Mouse (Mus musculus) cerebellum, postnatal 10 days (tissue): Measurements from ENCODE around the gene Pdk2.

Source experiments
- DNase-seq, 2 experiments: peaks; one replicate each; pipeline ENCODE4 v3.0.0; 2021; ENCODE audit warnings: mixed read lengths in 2 of 2

Pdk2 gene

GRCm38 (mm10) chr11:95070140-95071107 is 29.3 kb upstream of the Pdk2 start:
- DNase-seq: no peak

DNA sequence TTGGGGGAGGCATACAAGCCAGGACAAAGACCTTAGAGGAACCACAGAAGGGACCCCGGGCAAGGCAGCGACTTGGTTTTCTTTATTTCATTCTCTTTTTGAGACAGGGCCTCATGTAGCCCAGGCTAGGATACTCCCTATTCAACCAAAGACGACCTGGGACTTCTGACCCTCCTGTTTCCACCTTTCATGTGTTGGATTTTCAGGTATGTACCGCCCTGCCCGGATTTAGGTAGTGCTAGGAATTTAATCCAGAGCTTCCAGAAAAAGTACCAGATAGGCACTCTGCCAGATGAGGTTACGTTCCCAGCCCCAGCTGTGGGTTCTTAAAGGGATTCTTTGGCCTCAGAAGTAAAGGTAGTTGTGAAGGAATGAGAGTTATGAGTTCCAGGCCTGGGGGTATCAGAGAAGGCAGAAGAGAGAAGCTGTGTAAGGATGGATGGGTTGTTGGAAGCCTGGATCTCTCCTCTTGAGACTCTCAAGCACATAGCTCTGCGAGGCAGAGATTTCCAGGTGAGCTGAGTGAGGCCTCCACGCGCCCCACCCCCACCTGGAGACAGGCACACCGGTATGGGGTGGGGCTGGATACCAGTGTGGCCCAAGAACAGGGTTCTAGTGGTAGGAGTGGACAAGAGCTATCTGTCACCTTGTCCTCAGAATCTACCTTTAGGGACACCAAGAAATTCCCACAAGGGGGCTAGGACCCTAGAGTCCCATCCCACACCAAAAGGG is 28.2 kb upstream of the Pdk2 start:
- DNase-seq: no peak

- no peak for DNase-seq
These were observed 15.8 kb upstream of the Pdk2 start for GRCm38 (mm10) chr11:95056768-95057501.

DNA sequence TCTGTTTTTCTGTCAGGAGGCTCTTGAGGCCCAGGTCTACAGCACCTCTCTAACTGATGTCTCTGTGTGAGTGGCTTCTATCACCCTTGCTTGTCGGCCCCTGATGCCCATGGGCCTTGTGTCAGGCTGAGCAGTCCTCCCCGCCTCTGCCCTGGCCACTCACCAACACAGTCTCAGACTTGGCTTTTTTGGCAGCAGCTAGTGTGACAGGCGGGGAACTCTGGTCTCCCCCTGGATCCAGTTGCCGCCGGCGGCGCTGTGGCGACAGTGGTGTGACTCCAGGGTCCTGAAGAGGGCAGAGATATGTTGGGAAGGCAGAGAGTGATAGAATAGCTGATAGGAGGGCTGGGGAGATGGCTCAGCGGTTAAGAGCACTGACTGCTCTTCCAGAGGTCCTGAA is 11.9 kb upstream of the Pdk2 start:
- DNase-seq: peak in 1 of 2 experiments; percentile 64

DNA sequence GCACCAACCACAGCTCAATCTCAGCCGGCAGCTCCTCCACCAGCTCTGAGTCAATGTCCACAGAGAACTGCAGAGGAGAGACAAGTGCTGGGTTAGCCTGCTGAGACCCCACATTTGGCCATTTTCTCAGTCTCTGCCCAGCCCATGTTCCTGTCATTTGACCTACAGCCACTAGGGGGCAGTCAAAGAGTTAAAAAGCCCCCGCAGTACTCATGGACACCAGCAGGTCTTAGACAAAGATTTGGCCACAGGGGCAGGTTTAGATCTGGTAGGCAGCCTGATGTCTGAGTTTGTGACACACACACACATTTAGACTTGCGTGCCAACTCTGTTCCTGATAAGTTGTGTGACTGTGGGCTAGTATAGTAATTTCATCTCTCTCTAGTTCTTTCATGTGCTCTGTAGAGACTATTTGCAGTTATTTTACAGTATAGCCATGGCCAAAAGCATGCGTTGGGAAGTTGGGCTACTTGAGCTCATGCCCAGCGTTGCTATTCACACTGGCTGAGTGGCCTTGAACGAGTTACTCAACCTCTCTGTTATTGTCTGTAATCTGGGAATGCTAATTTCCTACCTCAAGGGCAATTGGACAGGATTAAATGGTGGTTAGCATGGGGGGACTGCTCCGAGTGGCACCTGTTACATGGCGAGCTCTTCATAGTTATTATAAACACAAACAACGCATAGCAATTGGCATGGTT is 6.0 kb upstream of the Pdk2 start:
- DNase-seq: peak; percentile 84 to 85

- no peak for DNase-seq
These were observed 3.2 kb upstream of the Pdk2 start for GRCm38 (mm10) chr11:95044185-95044870.

DNA sequence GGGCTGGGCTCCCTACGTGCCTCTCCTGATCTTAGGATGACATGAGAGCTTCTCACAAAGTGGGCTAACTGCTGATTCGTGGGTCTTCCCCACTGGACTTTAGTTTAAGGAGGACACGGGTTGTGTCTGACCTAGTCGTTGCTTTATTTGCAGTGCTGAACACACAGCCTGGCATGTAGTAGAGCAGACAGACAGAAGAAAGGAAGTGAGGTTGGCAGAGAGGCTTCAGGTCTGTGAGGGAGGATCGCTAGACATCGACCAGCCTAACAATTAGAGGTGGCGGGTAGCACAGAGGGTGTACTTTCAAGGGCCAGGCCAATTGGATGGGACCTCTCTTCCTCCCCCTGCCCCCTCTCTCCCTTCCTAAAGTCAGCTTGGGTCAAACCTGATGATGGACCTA is 2.5 kb upstream of the Pdk2 start:
- DNase-seq: no peak

- DNase-seq: peak in 1 of 2 experiments; percentile 21
These were observed 1.9 kb upstream of the Pdk2 start for GRCm38 (mm10) chr11:95043060-95043459.

DNA sequence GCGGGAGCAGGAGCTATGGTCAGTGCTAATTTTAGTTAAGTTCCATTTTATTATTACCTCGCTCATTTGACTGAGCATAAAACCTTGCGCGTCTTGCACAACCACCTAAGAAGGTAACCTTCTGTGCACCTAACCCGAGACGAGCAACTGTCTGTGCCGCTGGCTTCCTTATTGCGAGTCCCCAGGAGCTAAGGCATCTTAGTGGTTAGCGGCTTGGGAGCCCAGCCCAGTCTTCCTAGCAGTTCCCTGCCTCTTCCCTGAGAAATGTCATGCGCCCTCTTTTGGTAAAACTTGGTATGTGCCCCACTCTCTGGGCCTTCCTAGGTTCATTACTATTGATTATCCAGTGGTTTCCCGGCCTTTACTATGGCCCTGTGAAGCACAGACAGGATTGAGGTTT is 942 bp upstream of the Pdk2 start:
- peak; percentile 93 to 95 for DNase-seq

DNA sequence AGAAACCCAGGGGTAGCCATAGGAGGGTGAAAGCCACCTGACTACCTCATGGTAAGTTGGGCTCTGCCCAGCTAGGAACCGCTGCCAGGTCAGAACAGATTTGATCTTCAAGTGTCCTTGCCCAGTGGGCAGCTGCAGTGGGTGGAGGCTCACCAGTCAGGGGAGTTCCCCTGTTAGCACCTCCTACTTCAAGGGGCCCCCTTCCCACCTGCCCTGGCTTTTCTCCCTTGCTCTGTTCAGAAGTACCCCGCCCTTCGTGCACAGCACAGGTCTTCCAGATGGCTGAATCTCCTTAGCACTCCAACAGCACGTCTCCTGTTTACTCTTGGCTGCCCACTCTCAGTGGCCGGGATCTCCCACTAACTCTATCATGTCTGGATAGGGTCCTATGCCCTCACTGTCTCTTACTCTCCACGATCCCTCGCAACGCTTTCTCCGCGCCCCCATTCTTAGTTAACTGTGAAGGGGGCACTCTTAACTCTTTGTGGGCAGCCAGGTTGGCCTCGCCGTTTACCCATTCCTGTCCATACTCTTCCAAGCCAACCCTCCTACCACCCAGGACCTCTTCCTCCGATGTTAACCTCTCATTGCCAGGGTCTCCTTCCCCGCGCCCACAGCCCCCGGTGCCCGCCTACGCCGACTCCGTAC is 539 bp downstream of the Pdk2 start:
- peak; percentile 87 to 88 for DNase-seq

GRCm38 (mm10) chr11:95039766-95040165 is 1.4 kb downstream of the Pdk2 start:
- DNase-seq: peak; percentile 76 to 77

GRCm38 (mm10) chr11:95038818-95039655 is 2.1 kb downstream of the Pdk2 start:
- DNase-seq: peak; percentile 20 to 48

- DNase-seq: peak; percentile 56 to 59
These were observed 2.9 kb downstream of the Pdk2 start for GRCm38 (mm10) chr11:95038156-95038817.

GRCm38 (mm10) chr11:95037306-95037705 is 3.8 kb downstream of the Pdk2 start:
- DNase-seq: peak; percentile 79 to 91

- DNase-seq: peak in 1 of 2 experiments; percentile 14
These were observed 4.6 kb downstream of the Pdk2 start for GRCm38 (mm10) chr11:95036521-95036920.

- peak in 1 of 2 experiments; percentile 23 for DNase-seq
These were observed 6.3 kb downstream of the Pdk2 start for GRCm38 (mm10) chr11:95034902-95035301.

GRCm38 (mm10) chr11:95033617-95034016 is 7.5 kb downstream of the Pdk2 start:
- DNase-seq: no peak

GRCm38 (mm10) chr11:95032945-95033344 is 8.2 kb downstream of the Pdk2 start:
- no peak for DNase-seq

DNA sequence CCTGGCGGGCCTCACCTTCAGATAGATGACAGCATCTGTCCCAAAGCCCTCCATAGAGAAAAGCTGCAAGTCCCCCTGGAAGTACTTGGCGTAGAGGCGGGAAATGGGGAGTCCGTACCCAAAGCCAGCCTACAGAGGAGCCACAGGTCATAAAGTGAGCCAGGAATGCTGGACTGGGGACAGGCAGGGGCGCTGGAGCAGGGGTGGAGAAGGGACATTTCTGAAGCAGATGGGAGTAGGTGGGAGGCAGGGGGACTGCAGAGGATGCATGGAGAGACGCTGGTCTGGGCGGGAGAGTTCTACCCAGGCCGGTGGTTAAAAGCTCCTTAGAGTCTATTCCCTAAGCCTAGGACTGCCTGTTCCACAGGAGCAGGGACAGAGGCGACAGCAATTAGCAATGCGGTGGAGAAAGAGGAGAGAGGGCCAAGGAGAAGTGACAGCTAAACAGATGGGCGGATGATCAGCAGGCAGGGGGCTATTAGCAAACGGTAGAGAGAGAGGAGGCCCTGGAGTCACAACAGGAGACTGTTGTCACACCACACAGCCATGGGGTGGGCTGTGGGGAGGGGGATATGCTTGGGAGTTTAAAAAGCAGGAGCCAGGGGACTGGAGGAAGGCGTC is 13.2 kb downstream of the Pdk2 start:
- peak; percentile 65 to 71 for DNase-seq
